Mouse (Mus musculus) limb, embryonic 10.5 days (tissue): ENCODE results near the gene Tceal8. TPM values are rescaled to one million over a fixed set of nuclear protein-coding genes. Genes with fewer than 3 reads are reported as not detected.
"Not testable (repeated sequence)": the region's sequence is repeated elsewhere in the genome, so short reads cannot be mapped to it uniquely, and the experiment has no call there.

Experiments
- DNase-seq: peaks from one replicate; pipeline ENCODE4 v3.0.0-alpha.2; 2017; ENCODE audit warnings: low spot score
- H3K27ac ChIP-seq: fragments of 300-500 bp; sonication (generic); 2 replicates; pipeline ENCODE4 v1.5.1; 2016; ENCODE audit warnings: mild to moderate bottlenecking
- H3K27me3 ChIP-seq: fragments of 300-500 bp; sonication (generic); 2 replicates; pipeline ENCODE4 v1.6.1; 2016; ENCODE audit warnings: low read depth, mild to moderate bottlenecking; ENCODE audit not compliant: poor library complexity, severe bottlenecking
- H3K36me3 ChIP-seq: fragments of 300-500 bp; sonication (generic); 2 replicates; pipeline ENCODE4 v1.6.1; 2016; ENCODE audit warnings: mild to moderate bottlenecking, moderate library complexity
- H3K4me1 ChIP-seq: fragments of 300-500 bp; sonication (generic); 2 replicates; pipeline ENCODE4 v1.6.1; 2016
- H3K4me3 ChIP-seq: fragments of 300-500 bp; sonication (generic); 2 replicates; pipeline ENCODE4 v1.5.1; 2016; ENCODE audit warnings: mild to moderate bottlenecking, moderate library complexity
- H3K9me3 ChIP-seq: fragments of 300-500 bp; sonication (generic); replicated peaks from 2 replicates; pipeline ENCODE4 v1.6.1; 2016; ENCODE audit warnings: mild to moderate bottlenecking
- WGBS: fragments of 180-500 bp; shearing (Covaris S2); methylation state at CpG from one replicate; pipeline ENCODE4 v1.1.7; 2016; 5-methylcytosine and 5-hydroxymethylcytosine counted together
- polyA plus RNA-seq: library from polyadenylated mRNA; unstranded; fragments of >200 nt; fragmentation: Nextera tagmentation; extraction: Ambion mirVana; gene quantifications from 2 replicates; pipeline ENCODE4 v1.2.1, GENCODE M21; 2016

The Tceal8 gene
- polyA plus RNA-seq, 1 experiment from 2014 or later = 201 TPM

GRCm38 (mm10) chrX:136171189-136172117, 689 bp downstream of the Tceal8 start:
- Histone ChIP-seq H3K4me3 (peak overlapping the region; percentile 64), H3K36me3 (peaks cover 12% of the 10 kb centered on the region), H3K9me3 (no peaks in the 10 kb centered on the region), H3K27me3 (peaks cover 81% of the 10 kb centered on the region), H3K4me1 (no peaks in the 10 kb centered on the region), H3K27ac (peak overlapping the region; percentile 90)
- 18% methylated on average over 24 of the region's 24 CpGs for WGBS
- peak; percentile 65 for DNase-seq

- H3K4me1 ChIP-seq = no peaks in the 10 kb centered on the region
- peak overlapping the region; percentile 64 for H3K4me3 ChIP-seq
- peaks cover 12% of the 10 kb centered on the region for H3K36me3 ChIP-seq
- DNase-seq = no peak
- 58% methylated on average over 10 of the region's 10 CpGs for whole genome bisulfite sequencing
- H3K27me3 ChIP-seq = peaks cover 81% of the 10 kb centered on the region
- H3K9me3 ChIP-seq = no peaks in the 10 kb centered on the region
- peak overlapping the region; percentile 90; the same call in 1 of the 2 replicates for H3K27ac ChIP-seq
Observed at GRCm38 (mm10) chrX:136170625-136171024, 1.5 kb downstream of the Tceal8 start.

GRCm38 (mm10) chrX:136144195-136144594, 27.9 kb downstream of the Tceal8 start:
- DNase-seq = no peak
- no peaks in the 10 kb centered on the region for H3K4me1 ChIP-seq
- 74% methylated on average over 7 of the region's 7 CpGs for WGBS
- peaks cover 30% of the 10 kb centered on the region; the same call in 1 of the 2 replicates for H3K27me3 ChIP-seq
- H3K9me3 ChIP-seq = no peaks in the 10 kb centered on the region
- no peak overlapping the region for H3K27ac ChIP-seq
- no peak overlapping the region for H3K4me3 ChIP-seq
- no peaks in the 10 kb centered on the region for H3K36me3 ChIP-seq

DNA sequence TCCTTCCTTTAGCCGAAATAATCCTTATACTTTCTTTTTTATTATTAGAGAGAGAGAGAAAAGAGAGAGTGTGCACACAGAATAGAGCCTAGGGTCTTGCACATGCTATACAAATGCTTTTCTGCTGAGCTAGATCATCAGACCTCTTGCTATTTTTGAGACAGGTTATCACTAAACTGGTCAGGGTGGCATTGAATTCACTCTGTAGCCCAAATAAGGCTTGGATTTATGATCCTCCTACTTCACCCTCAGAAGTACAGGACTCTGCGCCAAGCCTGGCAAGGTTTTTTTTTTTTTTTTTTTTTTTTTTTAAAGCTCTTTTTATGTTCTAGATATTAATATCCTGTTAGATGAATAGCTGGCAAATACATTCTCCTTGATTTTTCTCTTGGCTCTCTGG, 28.4 kb downstream of the Tceal8 start:
- Histone ChIP-seq H3K36me3 (no peaks in the 10 kb centered on the region), H3K9me3 (no peaks in the 10 kb centered on the region), H3K4me1 (no peaks in the 10 kb centered on the region), H3K27me3 (peaks cover 30% of the 10 kb centered on the region; the same call in 1 of the 2 replicates), H3K27ac (no peak overlapping the region), H3K4me3 (no peak overlapping the region)
- WGBS = 87% methylated on average over 2 of the region's 2 CpGs
- no peak for DNase-seq

GRCm38 (mm10) chrX:136141385-136141784, 30.8 kb downstream of the Tceal8 start:
- Histone ChIP-seq H3K9me3 (no peaks in the 10 kb centered on the region), H3K4me1 (no peaks in the 10 kb centered on the region), H3K36me3 (no peaks in the 10 kb centered on the region), H3K4me3 (no peak overlapping the region), H3K27ac (no peak overlapping the region), H3K27me3 (peaks cover 20% of the 10 kb centered on the region; the same call in 1 of the 2 replicates)
- DNase-seq = no peak
- 87% methylated on average over 5 of the region's 5 CpGs for whole genome bisulfite sequencing

GRCm38 (mm10) chrX:136139640-136140004, 32.5 kb downstream of the Tceal8 start:
- not testable (repeated sequence) for H3K4me1 ChIP-seq, H3K9me3 ChIP-seq, H3K36me3 ChIP-seq, H3K27ac ChIP-seq, DNase-seq
- Histone ChIP-seq H3K4me3 (peak overlapping the region; percentile 49), H3K27me3 (peaks cover 18% of the 10 kb centered on the region; the same call in 1 of the 2 replicates)
- WGBS = 17% methylated on average over 5 of the region's 5 CpGs

GRCm38 (mm10) chrX:136138827-136139639, 33.1 kb downstream of the Tceal8 start, which contains the start of gene Bex4:
TSS of gene Bex4 (plus strand) at chrX:136138996.
- peak within 1 kb of the TSS; percentile 49 for H3K4me3 ChIP-seq
- H3K9me3 ChIP-seq, H3K36me3 ChIP-seq, H3K27ac ChIP-seq, DNase-seq, H3K4me1 ChIP-seq: not testable (repeated sequence)
- peaks cover 15% of the 10 kb centered on the region; the same call in 1 of the 2 replicates for H3K27me3 ChIP-seq
- 20% methylated on average over 21 of the region's 64 CpGs for WGBS

GRCm38 (mm10) chrX:136135559-136135958, 36.6 kb downstream of the Tceal8 start:
- H3K36me3 ChIP-seq = no peaks in the 10 kb centered on the region
- H3K9me3 ChIP-seq = no peaks in the 10 kb centered on the region
- 89% methylated on average over 4 of the region's 4 CpGs for WGBS
- H3K27me3 ChIP-seq = 0 out of 2 replicates have a peak, but pooled peaks cover 15% of the 10 kb centered on the region
- DNase-seq = no peak
- H3K27ac ChIP-seq = no peak overlapping the region
- H3K4me3 ChIP-seq = no peak overlapping the region
- no peaks in the 10 kb centered on the region for H3K4me1 ChIP-seq

GRCm38 (mm10) chrX:136127744-136128064, 44.4 kb downstream of the Tceal8 start:
- Histone ChIP-seq H3K27me3 (peaks cover 6% of the 10 kb centered on the region; the same call in 1 of the 2 replicates), H3K4me1 (no peaks in the 10 kb centered on the region), H3K4me3 (no peak overlapping the region), H3K27ac (no peak overlapping the region), H3K36me3 (no peaks in the 10 kb centered on the region), H3K9me3 (no peaks in the 10 kb centered on the region)
- DNase-seq = peak; percentile 59
- WGBS = 16% methylated on average over 5 of the region's 5 CpGs

- no peaks in the 10 kb centered on the region for H3K36me3 ChIP-seq
- 58% methylated on average over 8 of the region's 8 CpGs for WGBS
- DNase-seq = no peak
- H3K4me1 ChIP-seq = no peaks in the 10 kb centered on the region
- H3K9me3 ChIP-seq = no peaks in the 10 kb centered on the region
- H3K27me3 ChIP-seq = peaks cover 6% of the 10 kb centered on the region; the same call in 1 of the 2 replicates
- H3K27ac ChIP-seq = no peak overlapping the region
- H3K4me3 ChIP-seq = no peak overlapping the region
Observed at GRCm38 (mm10) chrX:136127038-136127743, 45.0 kb downstream of the Tceal8 start.
